Mouse (Mus musculus) embryonic facial prominence, embryonic 14.5 days (tissue): ENCODE measurements at regions not wholly inside any gene's neighbourhood (a gene's known extent, or its start where the extent isn't known, plus 50 kb on each side); places are given as distances from the start of the nearest gene placed in this dataset.

Source experiments
- ATAC-seq: fragments of 200-750 bp; cut with Nextera tagmentation; 2 replicates; pipeline ENCODE4 v1.8.0; 2017; ENCODE audit warnings: low read depth, moderate number of reproducible peaks, moderate TSS enrichment
- DNase-seq: peaks from one replicate; pipeline ENCODE4 v3.0.0-alpha.2; 2015; ENCODE audit warnings: low spot score
- H3K27ac ChIP-seq: fragments of 300-500 bp; sonication (generic); replicated peaks from 2 replicates; pipeline ENCODE4 v1.5.1; 2014; ENCODE audit warnings: low read depth, mild to moderate bottlenecking, low read length, moderate library complexity
- H3K27me3 ChIP-seq: fragments of 300-500 bp; sonication (generic); replicated peaks from 2 replicates; pipeline ENCODE4 v1.6.1; 2014; ENCODE audit warnings: low read length; ENCODE audit not compliant: control insufficient read depth, insufficient read depth
- H3K36me3 ChIP-seq: fragments of 300-500 bp; sonication (generic); 2 replicates; pipeline ENCODE4 v1.6.1; 2014; ENCODE audit warnings: low read length, mixed read lengths; ENCODE audit not compliant: control insufficient read depth, insufficient read depth
- H3K4me1 ChIP-seq: fragments of 300-500 bp; sonication (generic); 2 replicates; pipeline ENCODE4 v1.6.1; 2014; ENCODE audit warnings: antibody characterized with exemption, low read length; ENCODE audit not compliant: control insufficient read depth, insufficient read depth
- H3K4me2 ChIP-seq: fragments of 300-500 bp; sonication (generic); 2 replicates; pipeline ENCODE4 v1.6.1; 2014; ENCODE audit warnings: low read depth, mild to moderate bottlenecking, low read length, moderate library complexity, mixed read lengths
- H3K4me3 ChIP-seq: fragments of 300-500 bp; sonication (generic); 2 replicates; pipeline ENCODE4 v1.5.1; 2014; ENCODE audit warnings: low read depth, mild to moderate bottlenecking, low read length
- H3K9ac ChIP-seq: fragments of 300-500 bp; sonication (generic); 2 replicates; pipeline ENCODE4 v1.6.1; 2014; ENCODE audit warnings: low read depth, mild to moderate bottlenecking, low read length, moderate library complexity, mixed read lengths
- H3K9me3 ChIP-seq: fragments of 300-500 bp; sonication (generic); 2 replicates; pipeline ENCODE4 v1.6.1; 2016; ENCODE audit warnings: low read length; ENCODE audit not compliant: control insufficient read depth
- WGBS: fragments of 180-500 bp; shearing (Covaris S2); extraction: QIAGEN DNeasy Blood & Tissue Kit; methylation state at CpG from one replicate; pipeline ENCODE4 v1.1.7; 2014; 5-methylcytosine and 5-hydroxymethylcytosine counted together

DNA sequence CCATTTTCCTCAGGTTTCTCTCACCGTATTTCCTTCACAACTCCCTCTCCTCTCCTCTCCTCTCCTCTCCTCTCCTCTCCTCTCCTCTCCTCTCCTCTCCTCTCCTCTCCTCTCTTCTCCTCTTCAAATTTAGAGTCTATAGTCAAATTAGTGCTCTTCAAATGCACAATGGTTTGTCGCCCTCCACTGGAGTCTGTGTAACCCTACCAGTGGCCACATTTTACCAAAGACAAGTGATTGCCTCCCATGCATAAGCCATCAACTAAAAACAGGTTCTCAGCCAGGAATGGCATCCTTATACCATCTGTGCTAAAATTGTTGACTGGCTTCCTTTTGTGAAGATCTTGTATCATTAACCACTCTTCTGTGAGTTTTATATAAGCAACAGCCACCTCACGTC is 979.5 kb upstream of the Adam24 start:
- H3K9ac ChIP-seq: no peak overlapping the region
- WGBS: 83% methylated on average over 3 of the region's 3 CpGs
- no peak overlapping the region for H3K27ac ChIP-seq
- DNase-seq (no peak), ATAC-seq (no peak)
- H3K27me3 ChIP-seq: no peaks in the 10 kb centered on the region
- H3K4me1 ChIP-seq: no peaks in the 10 kb centered on the region
- H3K9me3 ChIP-seq: peaks cover 5% of the 10 kb centered on the region; the same call in 1 of the 2 replicates
- no peak overlapping the region for H3K4me3 ChIP-seq
- H3K4me2 ChIP-seq: no peak overlapping the region
- H3K36me3 ChIP-seq: no peaks in the 10 kb centered on the region

DNA sequence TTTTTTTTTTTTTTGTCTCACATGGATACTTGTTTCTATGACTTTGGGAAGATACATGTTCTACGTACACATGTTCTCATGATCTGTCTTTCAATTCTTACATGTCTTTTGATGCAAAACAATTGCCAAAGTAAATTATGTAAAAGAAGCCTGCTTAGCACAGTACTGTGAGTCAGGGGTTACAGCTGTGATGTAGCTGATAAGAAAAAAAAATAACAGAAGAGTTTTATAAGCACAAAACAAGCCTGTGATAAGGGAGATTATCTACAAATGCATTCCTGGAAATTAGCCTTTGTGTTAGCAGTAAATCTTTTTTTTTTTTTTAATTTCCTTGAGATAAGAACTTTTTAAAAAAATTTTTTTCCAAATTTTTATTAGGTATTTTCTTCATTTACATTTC is 969.0 kb upstream of the Adam24 start:
- Histone ChIP-seq H3K27me3 (no peaks in the 10 kb centered on the region), H3K36me3 (no peaks in the 10 kb centered on the region), H3K9ac (no peak overlapping the region), H3K4me1 (no peaks in the 10 kb centered on the region), H3K9me3 (no peaks in the 10 kb centered on the region), H3K4me2 (no peak overlapping the region), H3K4me3 (no peak overlapping the region), H3K27ac (no peak overlapping the region)
- DNase-seq (no peak), ATAC-seq (no peak)
- 91% methylated on average over 1 of the region's 1 CpGs for WGBS

DNA sequence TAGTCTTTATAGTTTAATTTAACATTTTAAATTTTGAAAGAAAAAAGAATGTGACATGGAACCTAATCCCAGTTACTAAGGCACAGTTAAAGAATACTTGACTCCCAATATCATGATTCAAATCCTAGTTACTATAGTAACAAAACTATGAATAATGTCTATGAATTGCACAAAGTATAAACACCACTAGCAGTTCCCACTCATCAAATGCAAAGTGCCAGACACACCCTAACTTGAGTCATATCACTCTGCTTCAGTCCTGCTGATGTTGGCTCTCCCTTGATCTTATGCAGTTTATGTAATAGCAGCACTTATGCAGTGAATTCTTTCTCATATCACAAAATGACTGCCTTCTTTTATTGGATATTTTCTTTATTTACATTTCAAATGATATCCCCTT is 932.5 kb upstream of the Adam24 start:
- Histone ChIP-seq H3K9ac (no peak overlapping the region), H3K4me3 (no peak overlapping the region), H3K27me3 (no peaks in the 10 kb centered on the region), H3K4me2 (no peak overlapping the region), H3K36me3 (no peaks in the 10 kb centered on the region), H3K27ac (no peak overlapping the region), H3K4me1 (no peaks in the 10 kb centered on the region), H3K9me3 (no peaks in the 10 kb centered on the region)
- ATAC-seq (no peak), DNase-seq (no peak)

DNA sequence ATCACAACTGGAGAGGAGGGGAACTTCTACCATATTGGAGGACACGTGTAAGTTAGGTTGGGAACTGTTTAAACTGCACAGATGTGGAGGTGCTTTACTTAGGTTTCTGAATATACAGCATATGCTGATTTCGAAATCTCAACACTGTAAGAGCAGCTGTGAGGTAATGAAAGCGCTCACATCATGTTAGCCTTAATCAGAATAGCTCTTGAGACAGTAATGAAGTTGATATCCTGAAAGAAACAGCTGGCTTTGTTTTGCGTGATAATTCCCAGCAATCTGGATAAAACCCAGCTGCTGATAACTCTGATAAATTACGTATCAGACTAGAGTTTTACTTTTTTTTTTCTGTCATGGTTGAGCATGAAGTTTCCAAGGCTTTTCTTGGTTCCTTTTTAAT is 928.7 kb upstream of the Adam24 start:
- 61% methylated on average over 5 of the region's 5 CpGs for WGBS
- Histone ChIP-seq H3K4me1 (no peaks in the 10 kb centered on the region), H3K36me3 (no peaks in the 10 kb centered on the region), H3K4me3 (no peak overlapping the region), H3K9me3 (no peaks in the 10 kb centered on the region), H3K4me2 (no peak overlapping the region), H3K27ac (no peak overlapping the region), H3K9ac (no peak overlapping the region), H3K27me3 (no peaks in the 10 kb centered on the region)
- DNase-seq (peak; percentile 55), ATAC-seq (peak; percentile 26; the same call in 1 of the 2 replicates)

DNA sequence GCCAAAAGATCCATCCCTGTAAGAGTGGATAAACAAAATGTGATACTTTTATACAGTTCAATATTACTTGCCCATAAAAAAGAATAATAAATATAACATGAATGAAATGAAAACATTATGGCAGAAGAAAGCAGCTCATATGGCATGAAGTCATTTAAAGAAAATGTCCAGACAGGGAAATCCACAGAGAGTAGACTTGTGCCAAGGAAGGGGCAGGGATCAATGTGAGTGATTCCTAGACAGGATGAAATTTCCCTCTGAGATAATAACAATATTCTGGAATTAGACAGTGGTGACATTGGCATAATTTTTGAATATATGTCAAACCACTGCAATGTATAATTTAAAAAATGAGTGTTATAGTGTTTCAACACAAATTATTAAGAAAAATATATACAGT is 915.0 kb upstream of the Adam24 start:
- Histone ChIP-seq H3K36me3 (no peaks in the 10 kb centered on the region), H3K9ac (no peak overlapping the region), H3K4me2 (no peak overlapping the region), H3K4me3 (no peak overlapping the region), H3K27me3 (no peaks in the 10 kb centered on the region), H3K27ac (no peak overlapping the region), H3K9me3 (no peaks in the 10 kb centered on the region), H3K4me1 (no peaks in the 10 kb centered on the region)
- DNase-seq (peak; percentile 54), ATAC-seq (0 out of 2 replicates have a peak, but pooled peaks have one; percentile 33)

DNA sequence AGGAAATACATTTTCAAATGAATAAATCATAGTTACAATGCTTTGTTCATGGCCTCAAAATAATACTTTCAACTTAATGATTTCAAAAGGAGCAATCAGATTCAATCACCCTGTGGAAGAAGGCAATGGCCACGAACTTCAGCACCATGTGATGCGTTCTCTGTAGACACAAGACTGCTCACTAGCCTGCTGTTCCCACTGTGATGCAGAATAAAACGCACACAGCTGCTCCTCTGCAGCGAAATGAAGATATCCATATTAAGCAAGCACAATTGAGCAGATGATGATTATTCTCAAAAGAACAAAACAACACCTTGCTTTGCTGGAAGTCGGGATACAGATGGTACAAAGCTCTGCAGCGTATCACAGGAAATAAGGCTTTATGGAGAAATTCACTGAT is 895.4 kb upstream of the Adam24 start:
- Histone ChIP-seq H3K9ac (no peak overlapping the region), H3K4me1 (no peaks in the 10 kb centered on the region), H3K4me3 (no peak overlapping the region), H3K27me3 (no peaks in the 10 kb centered on the region), H3K36me3 (no peaks in the 10 kb centered on the region), H3K4me2 (no peak overlapping the region), H3K27ac (no peak overlapping the region), H3K9me3 (no peaks in the 10 kb centered on the region)
- WGBS: 68% methylated on average over 6 of the region's 6 CpGs
- ATAC-seq: no peak
- DNase-seq: no peak

DNA sequence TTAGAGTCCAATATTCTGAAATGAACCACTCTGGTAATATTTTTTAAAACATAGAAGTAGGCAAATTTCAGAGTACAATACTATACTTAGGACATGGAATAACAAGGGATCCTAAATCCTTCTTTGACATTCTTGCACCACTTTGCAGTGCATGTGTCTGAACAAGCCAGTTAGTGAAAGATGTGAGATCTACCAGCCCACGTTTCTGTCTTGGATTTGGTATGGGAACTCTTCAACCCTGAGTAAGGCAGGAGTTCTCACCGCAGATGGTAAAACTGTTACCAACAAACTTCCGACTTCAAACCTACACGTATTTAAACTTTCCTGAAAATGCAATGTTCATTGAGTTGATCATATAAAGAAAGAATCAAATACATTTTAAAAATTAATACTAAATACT is 894.7 kb upstream of the Adam24 start:
- H3K27me3 ChIP-seq: no peaks in the 10 kb centered on the region
- ATAC-seq: no peak
- DNase-seq: no peak
- no peaks in the 10 kb centered on the region for H3K4me1 ChIP-seq
- 83% methylated on average over 4 of the region's 4 CpGs for WGBS
- no peak overlapping the region for H3K27ac ChIP-seq
- no peaks in the 10 kb centered on the region for H3K36me3 ChIP-seq
- H3K4me2 ChIP-seq: no peak overlapping the region
- H3K9ac ChIP-seq: no peak overlapping the region
- H3K4me3 ChIP-seq: no peak overlapping the region
- no peaks in the 10 kb centered on the region for H3K9me3 ChIP-seq

DNA sequence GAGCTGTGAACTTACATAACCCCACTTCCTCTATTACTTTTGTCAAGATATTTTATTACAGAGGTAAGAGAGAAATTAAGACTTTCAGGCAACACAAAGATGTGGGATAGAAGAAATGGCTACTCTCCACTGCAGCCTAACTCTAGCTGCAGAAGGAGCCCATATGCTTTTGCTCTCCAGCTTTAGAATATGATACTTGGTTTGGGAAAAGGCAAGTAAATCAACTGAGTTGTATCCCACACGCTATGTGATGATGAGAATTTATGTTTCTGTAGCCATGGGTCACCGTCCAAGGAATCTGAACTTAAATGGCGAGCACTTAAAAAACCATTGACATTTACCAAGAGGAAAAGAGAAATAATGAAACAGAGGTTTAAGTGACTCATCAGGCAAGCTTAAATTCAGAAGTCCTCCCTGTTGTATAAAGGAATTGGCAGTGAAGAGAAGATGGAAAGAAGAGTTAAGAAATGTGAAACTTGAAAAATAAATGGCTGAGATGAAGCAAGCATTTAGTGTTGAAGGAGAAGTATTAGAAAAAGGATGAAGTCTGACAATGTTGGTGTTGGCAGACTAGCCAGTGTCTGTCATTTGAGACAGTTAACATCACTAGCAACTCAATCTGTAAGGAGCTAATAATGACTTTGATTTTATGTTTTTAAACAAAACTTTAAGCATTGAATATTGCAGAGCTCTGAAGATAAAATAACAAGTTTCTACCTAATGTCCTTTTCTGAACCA is 893.3 kb upstream of the Adam24 start:
- no peak overlapping the region for H3K4me2 ChIP-seq
- H3K9me3 ChIP-seq: no peaks in the 10 kb centered on the region
- no peak overlapping the region for H3K4me3 ChIP-seq
- no peak overlapping the region for H3K27ac ChIP-seq
- ATAC-seq: peak; percentile 41; the same call in 1 of the 2 replicates
- H3K4me1 ChIP-seq: no peaks in the 10 kb centered on the region
- H3K27me3 ChIP-seq: no peaks in the 10 kb centered on the region
- no peaks in the 10 kb centered on the region for H3K36me3 ChIP-seq
- H3K9ac ChIP-seq: no peak overlapping the region
- 56% methylated on average over 3 of the region's 3 CpGs for WGBS
- peak; percentile 37 for DNase-seq

DNA sequence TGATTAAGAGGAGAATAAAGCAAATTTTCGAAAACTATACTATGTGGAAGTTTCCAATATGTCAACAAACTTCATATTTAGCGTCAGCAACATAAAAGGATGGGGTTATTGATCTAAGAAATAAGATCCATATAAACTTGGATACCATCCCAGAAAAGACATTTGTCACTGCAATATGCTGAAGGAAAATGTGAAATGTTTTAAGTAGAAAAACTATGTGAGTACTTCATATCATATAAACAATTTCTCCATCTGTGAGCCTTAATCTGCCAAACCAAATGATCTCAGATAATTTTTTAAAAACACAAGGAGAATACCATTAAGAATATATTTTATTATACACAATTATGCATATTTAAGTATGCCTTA is 892.7 kb upstream of the Adam24 start:
- H3K36me3 ChIP-seq: no peaks in the 10 kb centered on the region
- DNase-seq (no peak), ATAC-seq (no peak)
- no peak overlapping the region for H3K4me3 ChIP-seq
- H3K4me1 ChIP-seq: no peaks in the 10 kb centered on the region
- H3K9ac ChIP-seq: no peak overlapping the region
- no peak overlapping the region for H3K27ac ChIP-seq
- WGBS: 64% methylated on average over 2 of the region's 2 CpGs
- no peaks in the 10 kb centered on the region for H3K9me3 ChIP-seq
- H3K27me3 ChIP-seq: no peaks in the 10 kb centered on the region
- no peak overlapping the region for H3K4me2 ChIP-seq
